Mouse (Mus musculus) hindbrain, embryonic 12.5 days (tissue): ENCODE data around the gene Eif2b2. TPM values are rescaled to one million over a fixed set of nuclear protein-coding genes. Genes with fewer than 3 reads are reported as not detected.

Experiments used
- ATAC-seq: fragments of 200-750 bp; cut with Nextera tagmentation; 2 replicates; pipeline ENCODE4 v1.8.0; 2017; ENCODE audit warnings: moderate TSS enrichment; ENCODE audit not compliant: low FRiP score
- H3K27ac ChIP-seq: fragments of 300-500 bp; sonication (generic); 2 replicates; pipeline ENCODE4 v1.5.1; 2016; ENCODE audit warnings: mild to moderate bottlenecking
- H3K27me3 ChIP-seq: fragments of 300-500 bp; sonication (generic); 2 replicates; pipeline ENCODE4 v1.6.1; 2016; ENCODE audit warnings: mild to moderate bottlenecking
- H3K36me3 ChIP-seq: fragments of 300-500 bp; sonication (generic); 2 replicates; pipeline ENCODE4 v1.6.1; 2016; ENCODE audit warnings: mild to moderate bottlenecking
- H3K4me1 ChIP-seq: fragments of 300-500 bp; sonication (generic); 2 replicates; pipeline ENCODE4 v1.6.1; 2016
- H3K4me2 ChIP-seq: fragments of 300-500 bp; sonication (generic); replicated peaks from 2 replicates; pipeline ENCODE4 v1.6.1; 2016; ENCODE audit warnings: mild to moderate bottlenecking
- H3K4me3 ChIP-seq: fragments of 300-500 bp; sonication (generic); 2 replicates; pipeline ENCODE4 v1.5.1; 2016; ENCODE audit warnings: mild to moderate bottlenecking
- H3K9ac ChIP-seq: fragments of 300-500 bp; sonication (generic); 2 replicates; pipeline ENCODE4 v1.6.1; 2016; ENCODE audit warnings: mild to moderate bottlenecking, moderate library complexity
- H3K9me3 ChIP-seq: fragments of 300-500 bp; sonication (generic); replicated peaks from 2 replicates; pipeline ENCODE4 v1.6.1; 2016; ENCODE audit warnings: mild to moderate bottlenecking
- WGBS: fragments of 180-500 bp; shearing (Covaris S2); methylation state at CpG from one replicate; pipeline ENCODE4 v1.1.7; 2016; 5-methylcytosine and 5-hydroxymethylcytosine counted together
- polyA plus RNA-seq: library from polyadenylated mRNA; unstranded; fragments of >200 nt; fragmentation: Nextera tagmentation; extraction: Ambion mirVana; gene quantifications from 2 replicates; pipeline ENCODE4 v1.2.1, GENCODE M21; 2016

Gene Eif2b2
- polyA plus RNA-seq, 1 experiment from 2014 or later = 82.4 TPM

DNA sequence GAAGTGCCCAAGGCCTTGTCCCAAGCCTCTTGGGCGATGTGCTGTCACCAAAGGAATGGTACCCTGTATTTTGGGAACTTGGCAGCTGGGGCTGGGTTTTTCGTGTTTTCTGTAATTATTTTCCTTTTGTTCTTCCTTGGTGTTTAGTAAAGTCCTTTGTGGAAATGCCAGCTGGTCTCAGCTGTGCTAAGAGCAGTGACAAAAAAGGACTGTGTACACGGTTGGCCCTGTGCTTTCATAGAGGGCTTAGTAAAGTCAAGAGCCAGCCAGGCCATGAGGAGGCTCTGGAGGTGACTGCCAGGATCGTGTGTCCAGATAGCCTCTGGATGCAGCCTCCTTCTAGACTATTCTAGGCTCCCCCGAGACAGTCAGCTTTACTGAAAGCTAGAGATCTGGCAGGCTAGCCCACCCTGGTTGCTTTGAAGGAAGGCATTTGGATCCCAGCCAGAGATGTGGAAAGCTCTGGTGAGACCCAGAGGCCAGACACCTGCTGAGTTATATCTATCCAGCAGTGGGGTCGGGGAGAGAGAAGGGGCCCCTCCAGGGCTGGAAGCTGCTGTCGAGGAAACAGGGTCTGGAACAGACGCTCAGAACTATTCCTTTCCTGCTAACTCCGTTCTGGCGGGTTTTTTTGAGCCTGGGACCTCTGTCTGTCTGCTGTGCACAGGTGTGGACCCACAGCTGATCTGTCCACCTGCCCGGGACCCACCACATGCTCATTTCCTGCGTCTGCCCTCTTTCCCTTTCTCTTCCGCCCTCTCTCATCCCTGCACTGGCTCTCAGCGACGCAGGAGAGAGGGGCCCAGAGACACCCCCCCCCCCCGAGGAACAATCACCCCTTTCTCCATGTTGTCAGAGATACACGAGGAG is 37.6 kb upstream of the Eif2b2 start:
- H3K27ac ChIP-seq = 0 out of 2 replicates have a peak overlapping the region, but pooled peaks have one; percentile 48
- no peak overlapping the region for H3K9ac ChIP-seq
- no peaks in the 10 kb centered on the region for H3K36me3 ChIP-seq
- peaks cover 32% of the 10 kb centered on the region for H3K27me3 ChIP-seq
- no peak overlapping the region for H3K4me3 ChIP-seq
- peak overlapping the region; percentile 30 for H3K4me2 ChIP-seq
- 27% methylated on average over 15 of the region's 17 CpGs for WGBS
- no peaks in the 10 kb centered on the region for H3K9me3 ChIP-seq
- ATAC-seq = 0 out of 2 replicates have a peak, but pooled peaks have one; percentile 39
- peaks cover 29% of the 10 kb centered on the region for H3K4me1 ChIP-seq

DNA sequence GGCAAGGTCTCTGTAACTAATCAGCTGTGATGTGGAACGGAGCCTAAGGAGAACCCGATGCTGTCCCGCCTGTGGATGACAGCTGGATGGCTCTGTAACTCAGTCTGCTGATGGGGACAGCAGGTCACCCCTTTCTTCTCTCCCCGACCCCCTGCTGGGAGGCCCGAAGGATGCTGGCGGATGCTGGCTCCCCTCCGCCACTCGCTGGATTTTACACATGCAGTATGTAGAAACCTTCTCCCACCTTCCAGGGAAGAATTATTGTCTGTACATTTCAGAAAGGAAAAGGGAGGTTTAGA is 37.0 kb upstream of the Eif2b2 start:
- H3K27ac ChIP-seq = no peak overlapping the region
- H3K9me3 ChIP-seq = no peaks in the 10 kb centered on the region
- no peaks in the 10 kb centered on the region for H3K36me3 ChIP-seq
- H3K4me3 ChIP-seq = no peak overlapping the region
- H3K27me3 ChIP-seq = peaks cover 26% of the 10 kb centered on the region
- peak; percentile 77 for ATAC-seq
- 3% methylated on average over 8 of the region's 8 CpGs for WGBS
- H3K9ac ChIP-seq = no peak overlapping the region
- H3K4me2 ChIP-seq = peak overlapping the region; percentile 30
- peaks cover 23% of the 10 kb centered on the region for H3K4me1 ChIP-seq

DNA sequence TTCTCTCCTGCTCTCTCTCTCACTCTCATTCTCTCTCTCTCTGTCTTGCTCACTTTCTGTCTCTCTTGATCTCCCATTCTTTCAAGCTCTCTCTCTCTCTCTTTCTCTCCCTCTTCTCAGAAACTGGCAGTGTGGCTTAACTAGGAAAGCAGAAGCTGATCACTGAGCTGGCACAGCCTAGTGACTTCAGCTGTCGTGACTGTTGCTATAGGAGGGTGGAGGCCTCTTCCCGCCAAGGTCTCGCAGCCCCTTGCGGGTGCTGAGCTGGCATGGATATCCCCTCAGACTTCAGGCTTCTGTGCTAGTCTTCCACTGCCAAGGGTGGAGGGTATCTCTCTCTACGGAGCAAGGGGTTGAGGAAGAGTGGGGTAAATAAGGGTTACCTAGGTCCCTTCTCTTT is 36.4 kb upstream of the Eif2b2 start:
- WGBS = 65% methylated on average over 5 of the region's 5 CpGs
- Histone ChIP-seq H3K9ac (no peak overlapping the region), H3K27me3 (peaks cover 20% of the 10 kb centered on the region), H3K27ac (no peak overlapping the region), H3K4me1 (peaks cover 18% of the 10 kb centered on the region), H3K36me3 (no peaks in the 10 kb centered on the region), H3K4me2 (no peak overlapping the region), H3K9me3 (no peaks in the 10 kb centered on the region), H3K4me3 (no peak overlapping the region)
- ATAC-seq = no peak

DNA sequence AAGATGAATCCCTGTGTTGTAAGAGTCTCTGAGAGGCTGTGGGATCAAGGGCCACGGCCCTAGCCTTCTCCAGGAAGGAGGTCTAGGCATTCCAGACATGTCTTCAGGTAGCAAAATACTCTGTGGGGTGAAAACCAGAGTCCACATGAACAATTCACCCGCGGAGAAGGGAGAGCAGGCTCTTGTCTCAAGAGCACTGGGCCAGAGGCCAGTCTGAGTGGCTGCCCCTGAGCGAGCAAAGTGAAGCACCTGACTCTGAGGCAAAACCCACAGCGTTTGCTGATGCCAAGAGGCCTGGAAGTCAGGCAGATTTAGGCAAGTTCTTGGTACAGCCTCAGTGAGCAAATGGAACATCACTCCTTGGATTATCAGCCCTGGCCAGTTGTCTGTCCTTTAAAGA is 35.2 kb upstream of the Eif2b2 start:
- WGBS = 56% methylated on average over 5 of the region's 5 CpGs
- Histone ChIP-seq H3K27ac (no peak overlapping the region), H3K9me3 (no peaks in the 10 kb centered on the region), H3K4me2 (no peak overlapping the region), H3K27me3 (peaks cover 12% of the 10 kb centered on the region), H3K36me3 (no peaks in the 10 kb centered on the region), H3K4me3 (no peak overlapping the region), H3K4me1 (peaks cover 18% of the 10 kb centered on the region), H3K9ac (no peak overlapping the region)
- ATAC-seq = no peak

DNA sequence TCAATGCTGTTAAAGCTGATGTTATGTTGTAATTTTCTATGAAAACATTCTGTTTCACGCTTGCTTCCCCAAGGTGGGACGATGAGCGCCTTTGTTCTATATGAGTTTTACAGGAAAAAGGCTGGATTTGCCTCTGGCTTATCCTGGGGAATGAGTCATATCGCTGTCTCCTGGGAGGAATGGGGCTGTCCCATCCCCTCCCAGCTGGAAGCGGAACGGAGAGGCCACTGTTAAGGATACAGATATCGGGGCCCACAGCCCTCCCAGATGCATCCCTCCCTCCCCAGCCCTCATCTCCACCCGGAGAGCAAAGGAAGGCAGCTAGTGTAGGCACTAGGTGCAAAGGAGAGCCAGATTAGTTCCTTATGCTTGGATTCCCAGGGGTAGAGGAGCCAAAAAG is 33.5 kb upstream of the Eif2b2 start:
- H3K9me3 ChIP-seq = no peaks in the 10 kb centered on the region
- H3K36me3 ChIP-seq = no peaks in the 10 kb centered on the region
- H3K4me1 ChIP-seq = peaks cover 18% of the 10 kb centered on the region
- no peak overlapping the region for H3K4me2 ChIP-seq
- no peak overlapping the region for H3K27ac ChIP-seq
- no peak overlapping the region for H3K9ac ChIP-seq
- H3K4me3 ChIP-seq = no peak overlapping the region
- ATAC-seq = no peak
- WGBS = 67% methylated on average over 8 of the region's 8 CpGs
- peaks cover 12% of the 10 kb centered on the region for H3K27me3 ChIP-seq

DNA sequence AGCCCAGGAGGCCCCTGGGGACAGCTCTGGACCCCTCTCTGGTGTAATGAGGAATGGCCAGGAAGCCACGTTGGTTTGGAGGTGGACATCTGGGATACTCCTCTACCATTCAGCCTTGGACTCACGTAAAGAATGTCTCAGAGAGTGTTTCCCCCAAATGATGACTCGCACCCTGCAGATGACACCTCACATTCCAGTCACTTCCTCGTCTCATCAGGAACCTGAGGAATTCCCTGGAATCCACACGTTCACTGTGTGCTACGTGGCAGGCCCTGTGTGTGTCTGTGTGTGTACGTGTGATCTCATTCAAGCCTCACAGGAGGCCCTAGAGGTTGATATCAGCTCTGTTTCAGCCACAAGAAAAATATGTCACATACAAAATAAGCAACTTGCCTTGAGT is 32.9 kb upstream of the Eif2b2 start:
- no peak overlapping the region for H3K4me2 ChIP-seq
- H3K36me3 ChIP-seq = no peaks in the 10 kb centered on the region
- no peak overlapping the region for H3K9ac ChIP-seq
- no peak overlapping the region for H3K27ac ChIP-seq
- 75% methylated on average over 7 of the region's 7 CpGs for WGBS
- no peak for ATAC-seq
- H3K4me1 ChIP-seq = peaks cover 14% of the 10 kb centered on the region
- H3K9me3 ChIP-seq = no peaks in the 10 kb centered on the region
- no peak overlapping the region for H3K4me3 ChIP-seq
- H3K27me3 ChIP-seq = peaks cover 12% of the 10 kb centered on the region

DNA sequence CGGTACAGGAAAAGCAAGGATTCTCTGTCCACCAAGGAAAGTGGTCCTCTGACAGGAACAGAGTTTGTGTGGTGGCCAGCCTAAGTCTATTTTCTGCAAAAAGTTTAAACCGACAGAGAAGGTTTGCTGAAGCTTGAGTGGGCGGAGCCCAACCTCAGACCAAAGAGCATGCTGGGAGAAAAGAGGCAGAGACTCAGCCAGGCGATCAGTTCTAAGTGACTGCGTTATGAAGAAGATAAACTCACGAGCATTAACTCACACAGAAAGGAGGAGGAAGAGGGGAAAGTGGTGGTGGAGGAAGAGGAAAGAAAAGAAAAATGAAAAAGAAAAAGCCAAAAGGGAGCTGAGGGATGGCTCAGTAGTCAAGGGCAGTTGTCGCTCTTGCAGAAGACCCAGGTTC is 29.0 kb upstream of the Eif2b2 start:
- Histone ChIP-seq H3K27ac (no peak overlapping the region), H3K36me3 (no peaks in the 10 kb centered on the region), H3K9ac (no peak overlapping the region), H3K27me3 (0 out of 2 replicates have a peak, but pooled peaks cover 2% of the 10 kb centered on the region), H3K4me3 (no peak overlapping the region), H3K4me1 (peaks cover 17% of the 10 kb centered on the region), H3K4me2 (no peak overlapping the region), H3K9me3 (no peaks in the 10 kb centered on the region)
- ATAC-seq = no peak
- WGBS = 81% methylated on average over 7 of the region's 7 CpGs

DNA sequence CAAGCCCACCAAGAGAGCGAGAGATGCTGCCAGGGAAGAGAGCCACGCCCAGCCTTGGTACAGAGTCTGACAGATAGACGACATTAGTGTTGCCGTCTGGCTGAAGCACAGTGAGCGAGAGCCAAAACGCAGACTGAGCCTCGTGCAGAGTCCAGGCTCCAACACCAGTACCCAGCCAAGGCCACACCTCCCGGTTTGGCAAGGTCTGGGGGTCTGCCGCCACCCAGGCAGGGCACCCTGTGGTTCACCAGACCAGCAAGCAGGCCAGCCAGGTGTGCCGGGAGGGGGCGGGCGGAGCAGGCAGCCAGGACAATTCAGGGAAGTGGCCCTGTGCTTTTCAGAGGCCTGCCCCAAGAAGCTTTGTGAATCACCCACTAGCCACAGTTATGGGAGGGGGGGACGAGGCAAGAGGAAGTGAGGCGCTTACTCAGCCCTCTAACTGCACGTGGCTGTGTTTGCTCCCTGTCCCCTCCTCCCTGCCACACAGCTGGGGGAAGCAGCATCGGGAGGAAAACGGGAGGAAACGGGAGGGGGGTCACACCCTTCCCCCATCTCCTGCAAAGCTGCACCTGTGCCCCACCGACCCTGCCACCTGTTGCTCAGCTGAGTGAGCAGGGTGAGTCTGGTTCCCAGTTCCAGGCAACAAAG is 26.7 kb upstream of the Eif2b2 start:
- no peaks in the 10 kb centered on the region for H3K9me3 ChIP-seq
- no peak for ATAC-seq
- H3K27me3 ChIP-seq = no peaks in the 10 kb centered on the region
- WGBS = 32% methylated on average over 19 of the region's 19 CpGs
- H3K4me1 ChIP-seq = peaks cover 17% of the 10 kb centered on the region
- no peak overlapping the region for H3K9ac ChIP-seq
- no peaks in the 10 kb centered on the region for H3K36me3 ChIP-seq
- no peak overlapping the region for H3K27ac ChIP-seq
- H3K4me2 ChIP-seq = no peak overlapping the region
- no peak overlapping the region for H3K4me3 ChIP-seq

DNA sequence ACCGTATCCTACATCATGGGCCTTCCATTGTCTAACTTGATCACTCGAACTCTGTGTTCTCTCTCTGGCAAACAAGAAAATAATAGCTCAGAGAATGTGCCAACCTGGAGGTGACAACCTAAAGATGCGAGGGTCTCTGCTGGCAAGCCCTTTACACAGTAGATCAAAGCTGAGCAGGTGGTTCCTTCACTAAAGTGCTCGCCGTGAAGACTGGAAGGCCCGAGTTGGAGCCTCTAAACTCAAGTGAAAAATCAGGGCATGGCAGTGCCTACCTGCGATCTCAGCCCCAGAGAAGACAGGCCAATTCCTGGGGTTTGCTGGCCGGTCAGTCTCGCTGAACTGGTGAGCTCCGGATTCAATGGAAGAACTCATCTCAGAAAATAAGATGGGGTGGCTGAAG is 26.1 kb upstream of the Eif2b2 start:
- H3K36me3 ChIP-seq = no peaks in the 10 kb centered on the region
- no peak overlapping the region for H3K4me3 ChIP-seq
- no peaks in the 10 kb centered on the region for H3K27me3 ChIP-seq
- H3K27ac ChIP-seq = no peak overlapping the region
- WGBS = 83% methylated on average over 10 of the region's 10 CpGs
- no peak for ATAC-seq
- H3K9me3 ChIP-seq = no peaks in the 10 kb centered on the region
- H3K4me2 ChIP-seq = no peak overlapping the region
- peaks cover 23% of the 10 kb centered on the region for H3K4me1 ChIP-seq
- H3K9ac ChIP-seq = no peak overlapping the region

DNA sequence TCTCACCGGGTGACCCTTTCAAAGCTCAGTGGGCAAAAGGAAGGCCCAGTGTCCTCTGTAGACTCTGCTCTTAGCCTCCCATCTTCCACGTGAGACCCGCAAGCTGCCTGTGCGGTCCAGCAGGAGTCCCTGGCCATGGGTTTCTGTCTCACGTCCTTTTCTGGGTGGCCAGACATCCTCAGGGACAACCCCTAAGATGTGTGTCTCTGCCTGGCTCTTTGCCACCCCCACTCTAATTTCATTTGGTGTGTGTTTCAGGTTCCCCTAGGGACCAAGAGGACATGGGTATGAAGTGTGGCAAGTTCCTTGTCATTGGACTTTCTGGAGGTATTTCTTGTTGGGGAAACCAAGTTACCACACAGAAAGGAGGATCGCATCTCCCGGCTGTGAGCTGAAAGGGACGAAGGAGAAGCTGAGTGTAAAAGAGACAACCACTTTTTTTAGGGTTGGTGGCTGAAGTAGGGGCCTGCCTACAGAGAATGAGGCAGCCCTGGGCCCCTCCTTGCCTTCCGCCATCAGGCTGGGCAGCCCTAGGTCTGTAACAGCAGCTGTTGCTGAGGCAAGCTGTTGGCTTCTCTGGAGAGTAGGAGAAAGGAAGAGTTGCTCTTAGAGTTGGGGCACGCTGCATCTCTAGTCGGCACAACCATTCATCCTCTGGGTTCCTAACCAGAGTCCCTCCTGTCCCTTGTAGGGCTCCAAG is 25.2 kb upstream of the Eif2b2 start:
- H3K4me1 ChIP-seq = peaks cover 24% of the 10 kb centered on the region
- no peak for ATAC-seq
- H3K4me3 ChIP-seq = no peak overlapping the region
- H3K9me3 ChIP-seq = no peaks in the 10 kb centered on the region
- no peaks in the 10 kb centered on the region for H3K36me3 ChIP-seq
- H3K27me3 ChIP-seq = no peaks in the 10 kb centered on the region
- WGBS = 89% methylated on average over 11 of the region's 11 CpGs
- H3K9ac ChIP-seq = no peak overlapping the region
- no peak overlapping the region for H3K4me2 ChIP-seq
- H3K27ac ChIP-seq = no peak overlapping the region

DNA sequence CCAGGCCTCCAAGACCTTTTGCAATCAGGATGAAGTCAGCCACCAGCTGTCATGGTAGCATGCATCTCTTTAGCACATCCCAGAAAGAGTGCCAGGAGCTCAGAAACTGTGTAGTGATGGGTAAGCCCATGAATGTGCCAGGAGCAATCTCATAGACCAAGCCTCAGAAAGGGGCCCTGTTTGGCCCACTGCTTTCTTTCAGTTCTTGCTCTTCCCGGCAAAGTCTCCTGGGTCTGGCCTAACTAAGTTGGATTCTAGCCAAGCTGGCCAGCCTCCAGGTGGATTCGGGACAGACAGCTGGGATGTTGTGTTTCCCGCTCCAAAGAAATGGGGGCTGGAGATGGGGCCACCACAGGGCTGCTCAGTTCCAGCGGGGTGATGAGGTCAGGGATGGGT is 24.7 kb upstream of the Eif2b2 start:
- WGBS = 58% methylated on average over 4 of the region's 4 CpGs
- H3K4me3 ChIP-seq = no peak overlapping the region
- H3K4me1 ChIP-seq = peaks cover 24% of the 10 kb centered on the region
- H3K36me3 ChIP-seq = no peaks in the 10 kb centered on the region
- H3K9me3 ChIP-seq = no peaks in the 10 kb centered on the region
- H3K27me3 ChIP-seq = peaks cover 3% of the 10 kb centered on the region; the same call in 1 of the 2 replicates
- ATAC-seq = peak; percentile 17; the same call in 1 of the 2 replicates
- H3K9ac ChIP-seq = no peak overlapping the region
- no peak overlapping the region for H3K4me2 ChIP-seq
- H3K27ac ChIP-seq = no peak overlapping the region

DNA sequence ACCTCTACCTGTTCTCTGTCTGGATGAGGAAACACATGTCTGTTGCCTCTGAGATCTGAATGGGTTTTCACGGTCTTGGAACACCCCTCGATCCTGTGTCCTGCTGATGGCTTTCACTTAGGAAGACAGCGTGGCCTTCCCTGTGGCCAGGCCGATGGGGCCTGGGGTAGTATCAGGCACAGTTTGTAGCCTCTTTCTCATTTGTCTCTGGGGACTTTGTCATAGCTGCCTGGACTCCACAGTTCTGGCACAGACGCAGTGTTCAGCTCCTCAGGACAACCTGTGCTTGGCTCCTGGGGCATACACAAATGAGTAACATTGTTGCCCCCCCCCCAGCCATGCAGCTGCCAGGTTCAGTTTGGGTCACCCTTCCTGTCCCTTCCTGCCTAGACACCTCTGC is 24.2 kb upstream of the Eif2b2 start:
- no peaks in the 10 kb centered on the region for H3K9me3 ChIP-seq
- no peak overlapping the region for H3K9ac ChIP-seq
- 89% methylated on average over 5 of the region's 5 CpGs for WGBS
- H3K4me1 ChIP-seq = peaks cover 24% of the 10 kb centered on the region
- no peak overlapping the region for H3K27ac ChIP-seq
- no peak overlapping the region for H3K4me3 ChIP-seq
- H3K27me3 ChIP-seq = peaks cover 8% of the 10 kb centered on the region; the same call in 1 of the 2 replicates
- H3K4me2 ChIP-seq = no peak overlapping the region
- no peaks in the 10 kb centered on the region for H3K36me3 ChIP-seq
- ATAC-seq = no peak
